Mouse (Mus musculus) right cerebral cortex, adult 2 months (tissue): ENCODE measurements around the gene Gjd3.
A peak's percentile ranks its signal among the peaks of the same experiment; 100 is the strongest.
"Not testable (repeated sequence)": the region's sequence is repeated elsewhere in the genome, so short reads cannot be mapped to it uniquely, and the experiment has no call there.

Experiments used
- DNase-seq, 2 experiments: peaks; one replicate each; pipeline ENCODE4 v3.0.0; 2021 to 2022; ENCODE audit warnings: low spot score in 2 of 2

Gjd3 gene

GRCm38 (mm10) chr11:98982773-98983133 lies at the start of gene Gjd3:
Gene Gjd3, minus strand, starts transcription at chr11:98983016.
- no peak for DNase-seq

DNA sequence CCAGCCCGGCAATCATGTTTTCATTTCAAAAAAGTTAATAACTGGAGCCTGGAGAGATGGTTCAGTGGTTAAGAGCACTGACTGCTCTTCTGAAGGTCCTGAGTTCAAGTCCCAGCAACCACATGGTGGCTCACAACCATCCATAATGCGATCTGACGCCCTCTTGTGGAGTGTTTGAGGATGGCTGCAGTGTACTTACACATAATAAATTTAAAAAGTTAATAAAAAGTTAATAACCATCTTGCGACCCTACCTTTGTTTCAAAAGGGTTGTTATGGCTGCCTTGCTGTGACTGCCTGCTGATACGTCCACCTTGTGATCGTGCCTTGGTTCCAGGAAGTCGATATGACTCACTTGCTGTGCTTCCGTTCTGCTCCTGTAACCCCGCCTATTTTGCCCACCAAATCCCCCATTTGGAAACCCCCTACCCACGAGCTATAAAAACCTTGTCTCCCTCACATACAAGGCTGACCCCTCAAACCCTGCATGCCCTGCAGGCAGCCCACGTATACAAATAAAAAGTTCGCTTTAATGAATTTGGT lies 44.2 kb upstream of the Gjd3 start:
- DNase-seq, result no peak

DNA sequence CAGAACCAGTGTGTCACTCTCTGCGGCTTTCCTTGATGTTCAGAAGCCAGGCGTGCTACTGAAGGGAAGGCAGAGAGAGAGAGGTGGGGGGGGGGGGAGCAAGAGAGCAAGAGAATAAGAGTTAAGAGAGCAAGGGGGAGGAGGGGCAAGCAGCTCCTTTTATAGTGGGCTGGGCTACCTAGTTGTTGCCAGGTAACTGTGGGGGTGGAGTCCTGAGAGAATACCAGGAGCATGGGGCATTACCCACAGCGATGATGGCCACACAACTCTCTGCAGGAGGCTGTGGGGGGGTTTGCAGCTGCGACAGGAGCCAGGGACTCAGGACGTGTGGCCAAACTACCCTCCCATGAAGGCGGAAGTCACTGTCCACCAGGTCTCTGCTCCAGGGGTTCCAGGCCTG lies 43.1 kb upstream of the Gjd3 start:
- no peak for DNase-seq

- no peak for DNase-seq
These were observed 41.8 kb upstream of the Gjd3 start for GRCm38 (mm10) chr11:99024468-99025134.

- peak; percentile 99 for DNase-seq
These were observed 41.0 kb upstream of the Gjd3 start, which contains the start of gene Top2a for GRCm38 (mm10) chr11:99023500-99024467. Gene Top2a, minus strand, starts transcription at chr11:99024189.

- DNase-seq, result no peak
These were observed 40.3 kb upstream of the Gjd3 start for GRCm38 (mm10) chr11:99023094-99023493.

DNA sequence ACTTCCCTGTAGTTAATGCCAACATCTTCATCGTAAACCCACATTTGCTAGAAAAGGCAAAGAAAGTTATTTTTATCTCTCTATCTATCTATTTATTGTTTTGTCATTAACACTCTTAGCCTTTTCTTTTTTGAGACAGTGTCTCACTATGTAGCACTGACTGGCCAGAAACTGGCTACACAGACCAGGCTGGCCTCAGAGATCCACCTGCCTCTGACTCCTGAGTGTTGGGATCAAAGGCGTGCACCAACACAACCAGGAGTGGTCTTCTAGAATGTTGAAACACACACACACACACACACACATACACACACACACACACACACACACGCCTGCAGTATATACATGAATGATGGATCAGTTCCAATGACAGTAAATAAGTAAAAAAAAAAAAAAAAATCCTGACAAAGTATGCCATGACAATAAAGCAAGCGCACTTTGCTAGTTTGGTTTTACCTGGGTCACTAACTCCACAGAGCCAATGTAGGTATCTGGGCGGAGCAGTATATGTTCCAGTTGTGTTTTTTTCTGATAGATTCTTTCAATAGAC lies 39.6 kb upstream of the Gjd3 start:
- DNase-seq, result no peak

GRCm38 (mm10) chr11:99019844-99020243 lies 37.0 kb upstream of the Gjd3 start:
- no peak for DNase-seq

- DNase-seq, result no peak
These were observed 31.0 kb upstream of the Gjd3 start for GRCm38 (mm10) chr11:99013856-99014255.

- DNase-seq, result no peak
These were observed 27.9 kb upstream of the Gjd3 start for GRCm38 (mm10) chr11:99010706-99011105.

DNA sequence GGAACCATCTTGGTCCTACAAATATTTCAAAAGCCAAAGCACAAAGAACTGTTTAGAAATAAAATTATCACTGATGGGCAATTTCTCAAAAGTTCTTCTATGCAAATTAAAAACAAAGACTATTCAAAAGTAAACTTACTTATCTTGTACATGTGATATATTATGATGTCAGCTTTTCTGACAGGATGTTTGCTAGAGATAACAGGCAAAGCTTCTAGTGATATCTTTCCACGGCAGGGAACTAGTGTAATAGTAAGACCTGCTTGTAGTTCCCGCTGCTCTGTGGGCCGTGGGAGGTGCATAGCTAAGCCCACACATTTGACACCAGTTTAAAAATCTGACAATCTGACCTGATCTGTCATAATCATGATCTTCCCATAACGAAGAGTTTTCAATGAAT lies 27.3 kb upstream of the Gjd3 start:
- DNase-seq, result no peak

DNA sequence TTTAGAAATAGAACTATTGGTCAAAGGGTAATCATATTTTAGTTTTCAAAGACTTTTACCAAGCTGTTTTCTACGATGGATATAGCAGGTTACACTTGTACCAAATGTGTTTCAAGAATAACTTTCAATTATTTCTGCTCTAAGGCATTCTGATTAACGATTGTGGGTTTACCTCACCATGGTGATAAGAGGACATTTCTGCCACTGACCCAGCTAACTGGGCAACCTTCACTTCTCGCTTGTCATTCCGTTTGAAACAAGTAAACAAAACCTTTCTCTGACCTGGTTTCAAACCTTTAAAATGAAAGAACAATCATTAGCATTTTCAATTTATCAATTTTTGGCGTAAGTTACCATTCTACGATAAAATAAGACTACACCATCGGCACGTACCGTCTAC lies 24.0 kb upstream of the Gjd3 start:
- no peak for DNase-seq

DNA sequence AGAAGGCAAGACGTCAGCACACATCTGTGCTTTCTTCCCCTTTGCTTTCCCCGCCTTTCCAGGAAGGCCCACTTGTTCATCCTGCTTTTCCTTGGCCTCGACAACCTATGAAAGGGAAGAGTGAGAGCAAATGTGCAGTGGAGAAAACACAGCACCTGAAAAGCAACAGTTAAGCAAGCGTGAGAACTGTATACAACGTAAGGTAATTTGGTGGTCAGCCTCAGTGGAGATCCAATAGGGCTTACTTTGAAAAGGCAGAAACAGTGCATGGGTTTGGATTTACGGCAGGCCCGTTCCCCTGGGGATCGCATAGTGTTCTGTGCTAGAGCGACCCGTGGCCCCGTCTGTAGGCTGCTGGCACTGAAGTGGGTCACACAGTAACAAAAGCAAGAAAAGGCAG lies 16.4 kb upstream of the Gjd3 start:
- DNase-seq, result no peak

- no peak for DNase-seq
These were observed 16.0 kb upstream of the Gjd3 start for GRCm38 (mm10) chr11:98998776-98999175.

DNA sequence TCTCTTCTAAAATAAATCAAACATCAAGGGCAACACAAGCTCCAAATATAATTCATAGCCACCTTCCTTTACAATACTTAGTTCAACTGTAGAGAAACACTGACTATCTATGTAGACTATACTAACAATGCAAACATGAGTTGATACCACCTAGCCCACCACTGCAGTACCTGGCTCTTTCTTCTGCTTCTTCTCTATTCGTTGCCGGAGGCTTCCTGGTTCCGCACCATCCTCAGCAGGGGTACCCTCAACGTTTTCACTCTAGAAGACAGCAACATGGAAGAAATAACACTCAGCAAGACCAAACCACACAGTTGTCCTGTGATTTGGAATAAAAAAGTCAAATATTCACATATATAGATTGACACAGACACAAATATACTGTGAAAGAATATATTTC lies 14.8 kb upstream of the Gjd3 start:
- no peak for DNase-seq

DNA sequence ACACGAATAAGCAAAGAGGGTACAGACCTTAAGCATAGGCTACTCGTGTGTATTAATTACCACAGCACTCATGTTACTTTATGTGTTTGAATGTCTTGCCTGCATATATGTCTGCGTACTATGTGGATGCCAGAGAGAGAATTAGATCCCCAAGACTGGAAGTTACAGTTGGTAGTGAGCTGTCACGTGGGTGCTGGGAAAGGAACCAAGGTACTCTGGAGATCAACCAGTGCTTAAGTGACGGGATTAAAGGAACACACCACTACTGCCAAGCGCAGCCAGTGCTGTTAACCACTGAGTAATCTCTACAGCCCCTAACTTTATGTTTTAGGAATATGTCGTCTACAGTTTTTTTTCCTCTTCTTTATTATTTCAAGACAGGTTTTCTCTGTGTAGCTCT lies 13.2 kb upstream of the Gjd3 start:
- no peak for DNase-seq

- DNase-seq, result no peak
These were observed 8.1 kb upstream of the Gjd3 start for GRCm38 (mm10) chr11:98990866-98991265.

DNA sequence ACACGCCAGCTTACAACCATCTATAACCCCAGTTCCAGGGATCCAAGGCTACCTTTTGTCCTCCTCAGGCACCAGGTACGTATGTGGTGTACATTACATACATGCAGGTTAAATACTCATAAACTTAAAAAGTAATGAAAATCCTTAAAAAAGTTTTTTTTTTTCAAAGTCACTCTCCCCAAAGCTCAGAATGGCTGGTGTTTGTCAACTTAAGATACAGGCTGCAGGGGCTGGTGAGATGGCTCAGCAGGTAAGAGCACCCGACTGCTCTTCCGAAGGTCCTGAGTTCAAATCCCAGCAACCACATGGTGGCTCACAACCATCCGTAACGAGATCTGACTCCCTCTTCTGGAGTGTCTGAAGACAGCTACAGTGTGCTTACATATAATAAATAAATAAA lies 5.4 kb upstream of the Gjd3 start:
- DNase-seq, result not testable (repeated sequence)

- DNase-seq, result no peak
These were observed 2.7 kb upstream of the Gjd3 start for GRCm38 (mm10) chr11:98985542-98985941.

- no peak for DNase-seq
These were observed 735 bp upstream of the Gjd3 start for GRCm38 (mm10) chr11:98983551-98983950.

GRCm38 (mm10) chr11:98981997-98982772 lies 631 bp downstream of the Gjd3 start:
- peak in 1 of 2 experiments; percentile 67 for DNase-seq
